Mouse (Mus musculus) B cell, adult 67 days (primary cell): Measurements from ENCODE around the gene Hdac7. TPM values are rescaled to one million over a fixed set of nuclear protein-coding genes. Genes with fewer than 3 reads are reported as not detected.

ENCODE experiments used
- total RNA-seq, 2 experiments: library from RNA; stranded (reverse); gene quantifications; 4 replicates each; pipeline ENCODE4 v1.2.4; 2023

Hdac7 gene
- 100 to 1,000 TPM; 138 to 158 TPM for total RNA-seq

DNA sequence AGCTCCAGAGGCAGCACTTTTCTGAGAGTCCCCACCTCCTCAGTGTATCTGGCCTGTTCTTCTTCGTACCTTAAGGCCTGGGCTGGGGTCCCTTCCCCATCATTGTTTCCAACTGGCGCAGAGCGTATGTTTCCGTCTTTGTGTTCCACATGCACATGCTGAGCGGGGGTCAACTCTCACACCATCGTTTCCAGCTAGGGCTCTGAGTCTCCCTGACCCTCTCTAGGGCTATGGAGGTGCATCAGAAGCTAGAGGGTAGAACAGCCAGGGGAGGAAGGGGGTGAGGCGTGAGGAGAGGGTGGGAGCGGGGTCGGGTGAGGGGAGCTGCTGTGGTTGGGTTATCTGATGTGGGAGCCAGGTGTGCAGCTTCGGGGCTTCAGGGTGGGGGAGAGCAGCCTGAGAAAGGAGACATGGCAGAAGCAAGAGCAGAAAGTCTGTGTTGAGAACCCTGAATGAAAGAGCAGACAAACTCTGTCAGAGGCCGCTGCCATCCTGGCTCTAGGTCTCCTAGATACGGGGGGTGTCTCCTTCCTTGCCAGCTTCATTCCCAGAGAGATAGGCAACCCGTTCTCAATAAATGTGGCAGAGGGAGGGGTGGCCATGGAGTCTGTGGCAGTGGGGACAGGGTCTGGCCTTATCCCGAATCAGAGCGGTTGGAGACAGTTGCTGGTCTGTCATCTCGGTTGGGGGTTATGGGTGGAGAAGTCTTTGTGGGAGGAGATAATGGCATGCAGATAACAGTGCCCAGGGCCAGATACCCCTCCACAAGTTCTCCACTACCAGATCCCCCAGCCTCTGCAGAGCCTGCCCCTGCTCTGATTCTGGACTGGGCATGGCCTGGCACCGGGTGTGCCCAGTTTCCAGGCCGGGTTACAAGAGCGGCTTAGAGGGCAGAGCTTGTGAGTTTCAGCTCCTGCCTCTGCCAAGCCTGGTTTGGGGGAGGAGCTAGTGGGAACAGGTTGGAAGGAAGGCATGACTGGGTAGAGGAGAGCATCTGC is at the start of gene Hdac7:
Hdac7 (minus strand) TSS at position 466 of the 998 bp plus-strand sequence.

DNA sequence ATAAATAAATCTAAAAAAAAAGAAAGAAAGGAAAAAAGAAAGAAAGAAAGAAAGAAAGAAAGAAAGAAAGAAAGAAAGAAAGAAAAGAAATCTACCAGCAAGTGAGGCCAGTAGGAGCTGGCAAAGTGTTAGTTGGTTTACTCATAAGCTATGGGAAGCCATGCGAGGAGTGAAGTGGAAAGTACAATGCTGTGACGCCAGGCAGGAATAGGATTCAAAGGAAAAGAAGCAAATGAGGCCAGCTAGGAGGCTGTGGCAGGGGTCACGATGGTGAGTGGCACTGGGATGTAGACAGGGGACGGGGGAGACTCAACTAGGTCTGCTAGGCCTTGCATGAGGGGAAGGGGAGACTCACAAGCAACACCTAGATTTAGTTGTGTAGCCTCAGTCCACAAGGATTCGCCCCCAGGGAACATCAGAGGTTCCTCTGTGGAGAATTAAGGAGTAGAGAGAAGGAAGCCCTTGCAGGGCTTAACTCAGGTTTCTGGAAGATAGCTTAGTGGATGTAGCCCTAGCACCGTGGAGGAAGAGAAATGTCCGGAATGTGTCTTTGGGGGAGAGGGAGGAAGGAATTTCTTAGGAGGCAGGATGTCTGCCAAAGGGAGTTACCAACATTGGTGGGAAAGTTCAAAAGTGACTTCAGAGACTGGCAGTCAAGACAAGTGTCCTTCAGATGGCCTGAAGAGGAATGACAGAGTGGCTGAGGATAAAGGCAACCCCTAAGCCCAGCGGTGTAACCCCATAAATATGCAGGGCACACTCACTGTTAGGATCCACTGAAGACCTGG is 65.8 kb downstream of the Hdac7 start, which contains the start of gene Slc48a1:
Slc48a1 (plus strand) TSS at position 210 of the 788 bp plus-strand sequence.

DNA sequence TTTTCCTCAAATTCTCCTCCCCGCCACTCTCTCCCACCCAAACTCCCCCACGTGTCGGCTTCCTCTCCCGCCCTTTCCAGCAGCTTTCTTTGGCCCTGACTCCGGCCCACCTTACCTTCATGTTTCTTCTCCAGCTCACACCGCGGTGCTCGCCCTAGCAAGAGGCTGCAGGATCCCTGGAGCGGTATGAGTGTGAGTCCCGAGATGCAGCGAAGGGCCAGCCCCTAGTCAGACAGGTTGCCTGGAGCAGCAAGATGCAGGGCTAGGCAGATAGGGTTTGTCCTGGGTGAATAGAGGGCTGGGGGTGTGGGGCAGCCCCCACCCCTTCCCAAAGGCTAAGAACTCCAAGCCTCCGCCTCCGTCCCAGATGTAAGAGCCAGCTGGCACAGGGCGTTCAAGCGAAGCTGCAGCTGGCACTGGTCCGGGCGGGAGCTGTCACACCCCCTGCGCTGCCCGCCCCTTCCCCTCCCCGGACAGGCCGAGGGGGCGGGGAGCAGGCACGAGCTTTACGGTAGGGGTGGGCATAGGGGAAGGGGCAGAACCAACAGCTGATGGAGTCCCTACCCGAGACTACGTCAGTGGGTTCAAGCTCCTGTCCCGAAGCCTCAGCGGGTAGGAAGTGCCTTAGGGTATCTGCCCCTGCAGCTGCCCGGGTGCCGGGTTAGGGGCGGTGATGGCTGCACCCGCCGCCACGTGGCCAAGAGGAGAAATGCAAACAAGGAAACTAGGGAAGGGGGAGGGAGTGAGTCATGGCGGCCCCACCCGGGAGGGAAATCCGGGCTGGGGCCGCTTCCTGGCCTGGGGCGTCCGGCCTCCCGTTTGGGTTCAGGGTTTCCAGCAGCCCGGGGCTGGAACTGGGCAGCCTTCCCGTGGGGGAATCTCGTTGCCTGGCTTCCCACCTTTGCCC is 76.8 kb downstream of the Hdac7 start, which contains the start of gene Rapgef3:
Rapgef3 (minus strand) TSS at position 693 of the 907 bp plus-strand sequence.

Other genes starting within 250 kb of the Hdac7 start
- 10 to 100 TPM; 19.5 to 21.8 TPM for gene Rpap3, start 138.7 kb downstream of the Hdac7 start, total RNA-seq
- gene Endou, start 113.2 kb downstream of the Hdac7 start, total RNA-seq, result 1 to 10 TPM; 6.5 to 6.6 TPM
- gene Rapgef3, start 76.5 kb downstream of the Hdac7 start, total RNA-seq, result 1 to 10 TPM; 3.3 to 5.9 TPM
- gene Slc48a1, start 66.0 kb downstream of the Hdac7 start, total RNA-seq, result 10 to 100 TPM; 16.1 to 30.8 TPM
- under 1 TPM; 0.33 to 0.75 TPM for gene Vdr, start 66.1 kb upstream of the Hdac7 start, total RNA-seq
- gene Tmem106c, start 119.7 kb upstream of the Hdac7 start, total RNA-seq, result 10 to 100 TPM; 21.5 to 23.0 TPM
- not detected for gene Col2a1, start 160.2 kb upstream of the Hdac7 start, total RNA-seq
- gene Pfkm, start 248.1 kb upstream of the Hdac7 start, total RNA-seq, result 1 to 10 TPM; 4.7 to 5.5 TPM
- 10 to 100 TPM; 63.4 to 70.5 TPM for gene Senp1, start 249.2 kb upstream of the Hdac7 start, total RNA-seq